Mouse (Mus musculus): ENCODE measurements around the gene Clmp.
"Not testable (repeated sequence)": the region's sequence is repeated elsewhere in the genome, so short reads cannot be mapped to it uniquely, and the experiment has no call there.

Gene Clmp

GRCm38 (mm10) chr9:40731591-40732048, 45.9 kb downstream of the Clmp start:
- no peak for DNase-seq (ENCODE audit: low spot score)

- no peak for DNase-seq (ENCODE audit: low spot score)
Measured at GRCm38 (mm10) chr9:40732302-40732701, 46.5 kb downstream of the Clmp start.

GRCm38 (mm10) chr9:40737117-40737516, 51.4 kb downstream of the Clmp start:
- DNase-seq (ENCODE audit: low spot score): no peak

- no peak for DNase-seq (ENCODE audit: low spot score)
Measured at GRCm38 (mm10) chr9:40743525-40744034, 57.8 kb downstream of the Clmp start.

GRCm38 (mm10) chr9:40744233-40744632, 58.5 kb downstream of the Clmp start:
- DNase-seq (ENCODE audit: low spot score): no peak

GRCm38 (mm10) chr9:40746796-40747195, 61.0 kb downstream of the Clmp start:
- DNase-seq (ENCODE audit: low spot score): no peak

GRCm38 (mm10) chr9:40747249-40747648, 61.5 kb downstream of the Clmp start:
- no peak for DNase-seq (ENCODE audit: low spot score)

- DNase-seq (ENCODE audit: low spot score): peak; percentile 85
Measured at GRCm38 (mm10) chr9:40749832-40750620, 64.3 kb downstream of the Clmp start.

GRCm38 (mm10) chr9:40751749-40752148, 66.0 kb downstream of the Clmp start:
- DNase-seq (ENCODE audit: low spot score): no peak

GRCm38 (mm10) chr9:40756401-40756800, 70.6 kb downstream of the Clmp start:
- peak; percentile 86 for DNase-seq (ENCODE audit: low spot score)

GRCm38 (mm10) chr9:40757105-40757626, 71.4 kb downstream of the Clmp start:
- peak; percentile 77 for DNase-seq (ENCODE audit: low spot score)

- peak; percentile 89 for DNase-seq (ENCODE audit: low spot score)
Measured at GRCm38 (mm10) chr9:40757685-40758270, 72.0 kb downstream of the Clmp start.

GRCm38 (mm10) chr9:40762354-40762753, 76.6 kb downstream of the Clmp start:
- no peak for DNase-seq (ENCODE audit: low spot score)

- DNase-seq (ENCODE audit: low spot score): no peak
Measured at GRCm38 (mm10) chr9:40764887-40765580, 79.3 kb downstream of the Clmp start.

GRCm38 (mm10) chr9:40765581-40765940, 79.8 kb downstream of the Clmp start:
- no peak for DNase-seq (ENCODE audit: low spot score)

- DNase-seq (ENCODE audit: low spot score): no peak
Measured at GRCm38 (mm10) chr9:40766058-40766605, 80.4 kb downstream of the Clmp start.

GRCm38 (mm10) chr9:40767946-40768345, 82.2 kb downstream of the Clmp start:
- no peak for DNase-seq (ENCODE audit: low spot score)

- no peak for DNase-seq (ENCODE audit: low spot score)
Measured at GRCm38 (mm10) chr9:40772246-40772645, 86.5 kb downstream of the Clmp start.

GRCm38 (mm10) chr9:40773142-40773541, 87.4 kb downstream of the Clmp start:
- DNase-seq (ENCODE audit: low spot score): not testable (repeated sequence)

- DNase-seq (ENCODE audit: low spot score): no peak
Measured at GRCm38 (mm10) chr9:40773869-40774268, 88.1 kb downstream of the Clmp start.

GRCm38 (mm10) chr9:40776044-40776443, 90.3 kb downstream of the Clmp start:
- DNase-seq (ENCODE audit: low spot score): no peak
